Comparison of ENCODE assay signal across 8 mouse cellular contexts in genomic region chr13:63573256-63573835, GRCm38 (mm10). TPM values are rescaled to one million over a fixed set of nuclear protein-coding genes. Genes with fewer than 3 reads are reported as not detected.
DNase-seq lines count a peak whose midpoint lies in the region; ATAC-seq and TF ChIP-seq lines count a peak whose summit lies in the region.

Gene Ptch1, minus strand, starts transcription at chr13:63573598.

- H3K27ac ChIP-seq in spleen, adult 2 months (ENCODE audit: insufficient read depth, low read length): no peak within 1 kb of the TSS
- peak within 1 kb of the TSS; percentile 90 for H3K27ac ChIP-seq in hindbrain, postnatal 0 days
- H3K27ac ChIP-seq in limb, embryonic 11.5 days (replicated peaks; ENCODE audit: low read depth, low read length): peak within 1 kb of the TSS; percentile 94
- peak within 1 kb of the TSS; percentile 92 for H3K27ac ChIP-seq in midbrain, embryonic 12.5 days (replicated peaks)

- H3K27me3 ChIP-seq in spleen, adult 2 months (ENCODE audit: control insufficient read depth, insufficient read depth, low read length): peaks cover 27% of the 10 kb centered on the region
- 0 out of 2 replicates have a peak, but pooled peaks cover 4% of the 10 kb centered on the region for H3K27me3 ChIP-seq in hindbrain, postnatal 0 days (ENCODE audit: insufficient read depth, low read length)
- peaks cover 20% of the 10 kb centered on the region for H3K27me3 ChIP-seq in limb, embryonic 11.5 days (ENCODE audit: control insufficient read depth, insufficient read depth, low read length)
- H3K27me3 ChIP-seq in midbrain, embryonic 12.5 days: peaks cover 85% of the 10 kb centered on the region

- peak within 1 kb of the TSS; percentile 58 for H3K4me3 ChIP-seq in spleen, adult 2 months (ENCODE audit: extremely low read depth, insufficient read depth, insufficient read length)
- peak within 1 kb of the TSS; percentile 94 for H3K4me3 ChIP-seq in hindbrain, postnatal 0 days (ENCODE audit: low read length)
- peak within 1 kb of the TSS; percentile 79 for H3K4me3 ChIP-seq in limb, embryonic 11.5 days (ENCODE audit: low read depth, low read length)
- H3K4me3 ChIP-seq in midbrain, embryonic 12.5 days: peak within 1 kb of the TSS; percentile 72

- peak; percentile 57 for ATAC-seq in hindbrain, postnatal 0 days
- peak; percentile 64 for ATAC-seq in limb, embryonic 11.5 days (ENCODE audit: insufficient number of reproducible peaks, low FRiP score, low TSS enrichment, low read depth)
- peak; percentile 66 for ATAC-seq in midbrain, embryonic 12.5 days (ENCODE audit: low FRiP score, low read depth)

- no peak for TF ChIP-seq POLR2A in spleen, adult 2 months (IDR thresholded peaks at IDR 0.05; ENCODE audit: low read depth, low read length)

- H3K9me3 ChIP-seq in hindbrain, postnatal 0 days (ENCODE audit: low read length): no peaks in the 10 kb centered on the region
- no peaks in the 10 kb centered on the region for H3K9me3 ChIP-seq in limb, embryonic 11.5 days (ENCODE audit: control insufficient read depth, low read length)
- H3K9me3 ChIP-seq in midbrain, embryonic 12.5 days: no peaks in the 10 kb centered on the region

- peaks cover 11% of the 10 kb centered on the region for H3K4me1 ChIP-seq in spleen, adult 2 months (ENCODE audit: control insufficient read depth, insufficient read depth, insufficient read length)
- peaks cover 8% of the 10 kb centered on the region; the same call in 1 of the 2 replicates for H3K4me1 ChIP-seq in hindbrain, postnatal 0 days (ENCODE audit: insufficient read depth, low read length)
- peaks cover 32% of the 10 kb centered on the region for H3K4me1 ChIP-seq in limb, embryonic 11.5 days (ENCODE audit: control insufficient read depth, insufficient read depth, low read length)
- peaks cover 43% of the 10 kb centered on the region for H3K4me1 ChIP-seq in midbrain, embryonic 12.5 days

- peak within 1 kb of the TSS; percentile 92 for H3K4me2 ChIP-seq in hindbrain, postnatal 0 days (ENCODE audit: low read depth, low read length)
- peak within 1 kb of the TSS; percentile 94 for H3K4me2 ChIP-seq in limb, embryonic 11.5 days (ENCODE audit: low read depth, severe bottlenecking)
- peak within 1 kb of the TSS; percentile 86 for H3K4me2 ChIP-seq in midbrain, embryonic 12.5 days (replicated peaks)

- H3K36me3 ChIP-seq in spleen, adult 2 months (ENCODE audit: control insufficient read depth, insufficient read depth, low read length): no peaks in the 10 kb centered on the region
- H3K36me3 ChIP-seq in hindbrain, postnatal 0 days (ENCODE audit: insufficient read depth, low read length): no peaks in the 10 kb centered on the region
- H3K36me3 ChIP-seq in limb, embryonic 11.5 days (ENCODE audit: control insufficient read depth, insufficient read depth, low read length): no peaks in the 10 kb centered on the region
- H3K36me3 ChIP-seq in midbrain, embryonic 12.5 days: no peaks in the 10 kb centered on the region

- TF ChIP-seq CTCF in spleen, adult 2 months (IDR thresholded peaks at IDR 0.05; ENCODE audit: extremely low read depth, insufficient read depth, insufficient read length, insufficient replicate concordance): no peak
- TF ChIP-seq CTCF in hindbrain, postnatal 0 days (IDR thresholded peaks at IDR 0.05; ENCODE audit: low read depth): 0 out of 2 replicates have a peak, but pooled peaks have one; percentile 14

- WGBS in spleen, adult 2 months: 2% methylated on average over 43 of the region's 44 CpGs
- WGBS in hindbrain, postnatal 0 days: under 1% methylated on average over 41 of the region's 44 CpGs
- WGBS in limb, embryonic 11.5 days: under 1% methylated on average over 43 of the region's 44 CpGs
- 1% methylated on average over 41 of the region's 44 CpGs for WGBS in midbrain, embryonic 12.5 days

- peak within 1 kb of the TSS; percentile 87 for H3K9ac ChIP-seq in hindbrain, postnatal 0 days (replicated peaks; ENCODE audit: low read length)
- peak within 1 kb of the TSS; percentile 91 for H3K9ac ChIP-seq in limb, embryonic 11.5 days (ENCODE audit: low read length)
- H3K9ac ChIP-seq in midbrain, embryonic 12.5 days (replicated peaks): peak within 1 kb of the TSS; percentile 79

- DNase-seq in spleen, adult 2 months (ENCODE audit: low read depth in 1 of 2, low spot score in 2 of 2): no peak
- DNase-seq in spleen, adult 12 weeks (ENCODE audit: low spot score): no peak
- DNase-seq in cerebellum, postnatal 36 days: peak; percentile 47 to 48
- DNase-seq in gastrocnemius, postnatal 10 days: peak; percentile 37
- peak; percentile 80 for DNase-seq in hindbrain, postnatal 0 days (ENCODE audit: low spot score)
- DNase-seq in limb, embryonic 11.5 days (ENCODE audit: low spot score): peak; percentile 89
- DNase-seq in testis, postnatal 14 days (ENCODE audit: low spot score): peak; percentile 40

RNA-seq across cellular contexts. Expression of gene Ptch1, which starts in this region (rescaled TPM):
- polyA plus RNA-seq in spleen, adult 2 months (2012; rRNA removed): 8.2 and 12.6 TPM in 2 replicates
- total RNA-seq in gastrocnemius, postnatal 10 days (2021): 10 to 100 TPM; 13.6 to 20.3 TPM
- 39.0 and 58.4 TPM in 2 replicates for total RNA-seq in hindbrain, postnatal 0 days (2014; rRNA removed)
- polyA plus RNA-seq in hindbrain, postnatal 0 days (2015; fragmentation: Nextera tagmentation; extraction: Ambion mirVana): 9.6 and 10.4 TPM in 2 replicates
- 25.6 and 27.4 TPM in 2 replicates for polyA plus RNA-seq in limb, embryonic 11.5 days (2014; fragmentation: Nextera tagmentation; extraction: Ambion mirVana)
- 18.6 and 24.5 TPM in 2 replicates for polyA plus RNA-seq in midbrain, embryonic 12.5 days (2016; fragmentation: Nextera tagmentation; extraction: Ambion mirVana)

Comparison
In these comparisons a context has a peak if more than half of its experiments do, and no peak if none do; other contexts are left out.
1. DNase-seq: peak in cerebellum, postnatal 36 days (2 of 2), gastrocnemius, postnatal 10 days (single experiment), hindbrain, postnatal 0 days (single experiment), limb, embryonic 11.5 days (single experiment) and testis, postnatal 14 days (single experiment); none in spleen, adult 2 months (0 of 2) and spleen, adult 12 weeks (single experiment).
2. Peak in every context shown above with its lines, with median percentiles within 50 percentile points of each other: H3K4me3 ChIP-seq, ATAC-seq, H3K4me2 ChIP-seq and H3K9ac ChIP-seq.